Mouse (Mus musculus) gastrocnemius, postnatal 14 days (tissue): ENCODE results near the gene Tceanc. TPM values are rescaled to one million over a fixed set of nuclear protein-coding genes. Genes with fewer than 3 reads are reported as not detected.
"Not testable (repeated sequence)": the region's sequence is repeated elsewhere in the genome, so short reads cannot be mapped to it uniquely, and the experiment has no call there.

Experiments used
- DNase-seq: peaks from one replicate; pipeline ENCODE4 v3.0.0; 2021; ENCODE audit warnings: mixed read lengths
- intact Hi-C: fragments of 180-260 bp; cut with DNase I; formaldehyde crosslinking; loops from one replicate; pipeline ENCODE4 v1.15.1; 2025; ENCODE audit warnings: low total_unique reads
- long read RNA-seq, 2 experiments: library from polyadenylated mRNA; stranded (forward); transcript quantifications; one replicate each; pipeline ENCODE4 v2.0.0; 2021
- total RNA-seq, 2 experiments: library from RNA; stranded (reverse); gene quantifications; 2 replicates each; pipeline ENCODE4 v1.2.3; 2021

The Tceanc gene
- total RNA-seq, result 1 to 10 TPM; 3.3 to 4.3 TPM
- long read RNA-seq, experiment 1, full-length matches to known transcripts, result 6 of 8 reads
- long read RNA-seq, experiment 1, partial matches to known transcripts, result 1 of 8 reads
- long read RNA-seq, experiment 1, other reads (novel, unspliced or antisense), result 1 of 8 reads
- long read RNA-seq, experiment 2, full-length matches to known transcripts, result 3 of 3 reads
- long read RNA-seq, experiment 2, partial matches to known transcripts, result 0 of 3 reads
- long read RNA-seq, experiment 2, other reads (novel, unspliced or antisense), result 0 of 3 reads

GRCm38 (mm10) chrX:166518345-166518744 lies at the start of gene Tceanc:
Gene Tceanc, minus strand, starts transcription at chrX:166518567.
- DNase-seq, result peak; percentile 16
- intact Hi-C loops, result no loop called here

DNA sequence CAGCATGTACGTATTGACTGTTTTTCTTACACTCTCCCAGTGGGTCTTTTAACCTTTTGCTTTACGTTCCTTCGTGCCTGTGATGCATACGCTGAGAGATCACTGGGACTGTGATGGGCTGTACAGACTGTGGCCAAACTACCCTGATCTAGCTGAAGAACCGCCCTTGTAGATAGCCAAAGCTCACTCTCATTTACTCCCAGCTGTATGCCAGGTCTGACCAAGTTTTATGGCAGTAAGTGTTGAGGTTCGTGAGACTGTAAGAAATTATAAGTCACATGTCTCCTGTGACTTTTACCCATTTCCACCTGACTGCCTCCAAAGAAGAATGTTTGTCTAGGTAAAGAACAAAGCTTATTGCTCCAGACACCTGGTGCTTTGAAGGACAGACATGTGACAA lies 47.6 kb upstream of the Tceanc start:
- no peak for DNase-seq
- intact Hi-C loops, result no loop called here

- DNase-seq, result no peak
- intact Hi-C loops, result no loop called here
These were observed 47.0 kb upstream of the Tceanc start for GRCm38 (mm10) chrX:166565401-166565800.

DNA sequence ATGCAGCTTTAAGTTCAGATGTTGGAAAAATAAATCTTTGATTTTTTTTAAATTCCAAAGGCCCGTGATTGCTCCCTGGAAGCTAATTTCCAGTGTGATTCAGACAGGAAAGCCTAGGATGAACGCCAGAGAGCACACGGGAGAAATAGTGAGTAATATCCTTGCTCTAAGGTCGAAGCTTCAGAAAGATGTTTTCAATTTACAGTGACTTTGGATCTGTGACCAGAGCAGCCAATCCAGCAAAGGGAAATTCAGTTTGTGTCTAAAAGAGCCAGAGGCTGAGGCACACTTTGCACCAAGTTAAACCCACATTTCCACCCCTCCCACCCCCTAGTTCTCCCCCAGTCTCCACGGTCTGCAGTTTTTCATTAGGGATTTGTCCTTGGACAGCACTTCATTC lies 46.5 kb upstream of the Tceanc start:
- DNase-seq, result no peak
- intact Hi-C loops, result no loop called here

- intact Hi-C loops, result no loop called here
- no peak for DNase-seq
These were observed 41.0 kb upstream of the Tceanc start for GRCm38 (mm10) chrX:166559333-166559732.

DNA sequence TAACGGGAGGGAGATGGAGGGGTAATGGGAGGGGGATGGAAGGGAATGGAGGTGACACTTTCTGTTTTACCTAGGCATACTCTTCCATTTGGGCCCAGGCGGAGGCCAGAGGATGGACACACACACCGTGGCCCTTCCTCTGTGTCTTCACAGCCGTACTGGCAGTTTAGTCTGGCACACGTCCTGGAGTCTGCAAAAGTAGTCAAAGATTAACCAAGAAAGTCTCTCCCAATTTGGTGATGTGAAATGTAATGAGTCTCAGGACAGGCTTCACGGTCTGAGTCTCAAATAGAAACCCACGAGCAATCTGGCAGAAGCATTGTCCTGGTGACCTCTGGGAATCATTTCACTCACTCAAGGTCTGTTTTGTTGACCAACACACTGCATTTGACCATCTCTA lies 34.0 kb upstream of the Tceanc start:
- intact Hi-C loops, result no loop called here
- no peak for DNase-seq

DNA sequence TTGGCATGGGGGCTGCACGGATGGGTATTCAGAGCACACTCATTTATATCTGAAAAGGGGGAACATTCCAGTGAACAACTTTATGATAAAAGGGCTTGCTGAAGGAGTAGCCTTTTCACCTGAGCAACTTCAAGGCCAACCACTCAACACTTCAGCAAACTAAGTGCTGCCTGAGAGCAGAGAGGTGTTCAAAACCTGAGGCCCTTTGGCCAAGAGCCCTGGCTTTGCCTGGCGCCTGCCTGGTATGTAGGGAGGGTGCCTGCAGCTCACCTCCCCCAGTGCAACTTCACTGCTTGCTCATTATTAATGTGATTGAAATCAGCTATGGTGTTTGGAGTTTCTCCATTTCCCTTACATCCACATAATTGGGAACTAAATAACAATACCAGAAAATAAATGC lies 28.1 kb upstream of the Tceanc start:
- no peak for DNase-seq
- intact Hi-C loops, result no loop called here

- no peak for DNase-seq
- intact Hi-C loops, result no loop called here
These were observed 16.8 kb upstream of the Tceanc start for GRCm38 (mm10) chrX:166535138-166535537.

GRCm38 (mm10) chrX:166533432-166533831 lies 15.1 kb upstream of the Tceanc start:
- intact Hi-C loops, result no loop called here
- no peak for DNase-seq

DNA sequence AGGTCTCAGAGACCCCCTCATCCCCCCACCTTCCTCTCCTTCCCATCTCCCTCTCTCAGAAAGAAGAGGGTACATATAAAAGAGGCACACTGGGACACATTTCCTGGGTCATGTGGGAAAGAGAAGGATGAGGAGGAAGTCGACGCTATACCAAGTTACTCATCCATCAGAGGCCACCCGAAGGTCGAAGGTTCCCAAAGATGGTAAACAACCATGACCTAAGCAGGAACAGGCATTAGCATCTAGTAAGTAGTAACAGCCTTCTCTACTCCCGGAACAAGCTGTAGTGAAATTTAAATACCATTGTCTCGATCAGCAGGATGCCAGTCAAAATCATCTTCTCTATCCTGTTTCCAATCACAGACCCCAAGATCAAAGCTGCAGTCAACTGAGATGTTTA lies 13.3 kb upstream of the Tceanc start:
- no peak for DNase-seq
- intact Hi-C loops, result no loop called here

DNA sequence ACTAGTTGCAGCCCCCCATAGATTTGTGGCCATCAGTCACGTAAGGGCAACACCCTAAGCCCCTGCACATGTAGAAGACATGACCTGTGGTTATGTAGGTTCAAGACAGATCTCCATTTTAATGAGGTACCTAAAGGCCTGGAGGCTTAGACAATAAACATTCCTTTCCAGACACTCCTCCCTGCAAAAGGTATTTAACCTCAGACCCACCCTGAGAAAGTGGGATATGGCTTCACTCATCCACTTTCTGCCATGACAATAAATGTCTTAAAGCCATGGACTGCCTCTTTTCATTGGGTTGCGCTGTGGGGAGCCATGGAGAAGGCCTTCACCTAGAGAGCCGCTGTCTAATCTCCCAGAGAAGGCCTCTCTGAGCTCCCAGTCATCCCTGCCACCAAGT lies 9.8 kb upstream of the Tceanc start:
- DNase-seq, result no peak
- intact Hi-C loops, result no loop called here

DNA sequence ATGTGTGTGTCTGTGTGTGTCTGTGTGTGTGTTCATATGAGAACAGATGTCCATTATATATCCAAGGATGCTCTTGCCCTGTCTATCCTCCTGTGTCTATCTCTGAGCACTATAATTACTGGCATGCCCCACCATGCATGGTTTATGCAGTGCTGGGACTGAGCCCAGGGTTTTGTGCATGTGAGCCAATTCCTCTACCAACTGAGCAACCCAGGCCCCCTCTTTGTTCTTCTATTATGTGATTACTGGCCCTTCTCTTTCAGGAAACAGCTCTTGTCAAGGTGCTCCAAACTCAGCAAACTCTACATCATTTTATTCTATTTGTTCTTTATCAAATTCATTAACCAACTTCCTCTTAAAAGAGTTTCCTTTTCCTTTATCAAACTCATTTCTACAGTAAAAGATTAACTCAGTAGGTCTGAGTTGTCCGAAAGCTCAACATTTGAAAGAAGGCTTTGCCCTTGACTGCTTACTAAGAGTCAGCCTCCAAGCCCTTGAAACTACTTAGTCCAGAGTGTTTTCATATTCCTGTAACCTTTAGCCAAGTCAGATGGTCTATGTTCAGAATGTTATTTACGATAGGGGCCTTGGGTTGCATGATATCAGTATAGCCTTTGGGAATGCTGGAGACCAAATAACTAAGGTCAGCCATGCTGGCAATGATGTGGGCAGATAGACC lies 7.4 kb upstream of the Tceanc start:
- intact Hi-C loops, result no loop called here
- DNase-seq, result no peak

DNA sequence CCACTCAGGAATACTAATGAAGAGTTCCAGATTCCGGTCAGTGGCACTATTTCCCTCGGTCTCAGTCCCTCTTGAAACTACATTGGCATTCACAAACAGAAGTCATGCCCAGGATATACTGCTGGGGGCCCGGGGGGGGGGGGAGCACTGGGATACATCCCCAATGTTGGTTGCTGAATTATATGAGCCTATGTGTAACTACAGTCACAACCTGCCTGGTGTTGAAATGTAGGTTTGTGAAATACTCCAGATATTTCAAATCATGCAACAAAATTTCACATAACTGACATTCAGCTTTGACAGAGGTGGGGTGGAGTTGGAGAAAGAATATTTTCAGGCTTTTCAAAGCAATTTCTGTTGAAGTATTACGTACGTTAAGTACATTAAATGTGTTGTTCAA lies 2.4 kb upstream of the Tceanc start:
- intact Hi-C loops, result no loop called here
- no peak for DNase-seq

DNA sequence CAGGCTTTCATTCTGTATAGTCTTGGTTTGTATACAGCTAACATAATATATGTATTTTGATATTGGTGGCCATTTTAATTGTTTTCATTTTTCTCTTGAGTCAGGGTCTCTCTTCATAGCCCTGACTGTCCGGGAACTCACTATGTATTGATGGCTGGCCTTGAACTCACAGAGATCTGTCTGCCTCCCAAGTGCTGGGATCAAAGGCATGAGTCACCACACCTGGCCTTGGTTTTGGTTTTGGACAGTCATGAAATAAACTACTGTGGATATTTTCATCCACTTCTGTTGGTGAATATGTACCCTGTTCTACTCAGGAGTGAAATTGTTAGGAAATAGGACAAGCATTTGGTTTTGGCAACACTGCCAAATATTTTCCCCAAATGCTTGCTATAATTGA lies 1.7 kb downstream of the Tceanc start:
- intact Hi-C loops, result no loop called here
- no peak for DNase-seq

GRCm38 (mm10) chrX:166515923-166516322 lies 2.4 kb downstream of the Tceanc start:
- DNase-seq, result no peak
- intact Hi-C loops, result no loop called here

- DNase-seq, intact Hi-C loops: not testable (repeated sequence)
These were observed 4.3 kb downstream of the Tceanc start for GRCm38 (mm10) chrX:166514035-166514434.

GRCm38 (mm10) chrX:166512071-166512470 lies 6.3 kb downstream of the Tceanc start:
- DNase-seq, result no peak
- intact Hi-C loops, result no loop called here

- intact Hi-C loops, result no loop called here
- DNase-seq, result no peak
These were observed 7.3 kb downstream of the Tceanc start for GRCm38 (mm10) chrX:166511107-166511506.

DNA sequence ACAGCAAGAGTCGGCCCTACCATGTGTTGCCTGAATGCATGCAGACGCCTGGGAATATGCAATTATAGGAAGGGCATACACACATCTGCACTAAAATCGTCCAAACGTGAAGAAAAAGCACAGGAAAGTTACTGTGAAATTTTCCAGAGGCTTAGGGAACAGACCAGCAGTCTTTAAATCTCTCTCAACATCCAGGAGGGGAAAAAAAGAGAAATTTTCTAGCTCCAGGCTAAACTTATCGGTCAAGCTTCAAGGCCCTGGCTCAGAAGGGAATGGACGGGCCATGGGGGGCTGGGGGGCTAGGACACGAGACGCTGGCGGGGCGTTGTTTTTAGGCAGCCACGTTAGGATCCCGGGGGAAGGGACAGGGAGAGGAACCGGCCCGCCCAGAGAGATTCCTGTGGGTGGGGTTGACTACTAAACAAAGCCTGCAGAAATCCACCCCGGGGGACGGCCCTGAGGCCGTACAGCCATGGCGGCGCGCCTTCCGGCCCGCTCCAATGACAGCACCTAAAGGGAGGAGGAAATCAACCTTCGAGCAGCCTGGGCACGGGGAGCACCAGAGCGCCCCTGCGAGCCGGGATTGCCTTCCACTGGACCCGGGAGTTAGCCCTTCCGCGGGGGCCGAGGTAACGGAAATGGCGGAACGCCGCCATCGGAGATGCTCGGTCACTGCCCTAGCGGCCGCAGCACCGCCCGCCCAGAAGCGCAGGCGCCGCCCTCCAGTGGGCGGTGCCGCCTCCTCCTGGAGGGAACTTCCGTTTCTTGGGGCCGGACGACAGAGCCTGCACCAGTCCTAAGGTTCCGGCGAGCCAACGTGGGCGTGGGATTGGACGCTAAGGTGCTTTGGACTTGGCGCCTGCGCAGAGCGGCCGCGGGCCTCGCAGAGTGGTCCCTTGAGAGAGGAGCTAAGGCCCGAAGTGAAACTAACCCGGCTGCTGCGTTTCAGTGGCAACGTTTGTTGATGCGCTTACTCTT lies 8.3 kb downstream of the Tceanc start:
- intact Hi-C loops, result no loop called here
- peak; percentile 95 for DNase-seq

- intact Hi-C loops, result no loop called here
- DNase-seq, result no peak
These were observed 13.9 kb downstream of the Tceanc start for GRCm38 (mm10) chrX:166504421-166504820.
